Mouse (Mus musculus): ENCODE measurements at regions not wholly inside any gene's neighbourhood (a gene's known extent, or its start where the extent isn't known, plus 50 kb on each side); places are given as distances from the start of the nearest gene placed in this dataset.

DNA sequence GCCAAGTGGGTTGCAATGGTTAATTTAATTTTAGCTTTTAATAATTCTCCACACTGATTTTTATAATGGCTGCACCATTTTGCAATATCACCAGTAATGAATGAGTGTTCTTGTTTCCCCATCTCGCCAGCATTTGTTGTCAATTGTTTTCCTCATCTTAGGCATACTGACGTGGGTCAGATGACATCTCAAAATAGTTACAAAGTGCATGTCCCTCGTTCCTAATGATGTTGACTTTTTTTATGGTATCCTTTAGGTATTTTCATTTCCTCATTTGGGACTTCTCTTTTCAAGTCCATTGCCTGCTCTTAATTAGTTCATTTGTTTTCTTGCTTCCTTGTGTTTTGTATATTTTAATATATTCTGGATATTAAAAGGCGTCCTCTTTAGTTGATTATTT lies 741.8 kb downstream of the Stpg2 start:
- TF ChIP-seq MEF2A (IDR thresholded peaks at IDR 0.05; ENCODE audit: borderline replicate concordance, low read depth, low read length) (peak; percentile 51; the same call in 1 of the 2 replicates), CTCF (conservative IDR thresholded peaks at IDR 0.05 in 1 of 2, IDR thresholded peaks at IDR 0.05 in 1 of 2; ENCODE audit: low read depth in 2 of 2, low read length in 2 of 2) (no peak), ZNF384 (IDR thresholded peaks at IDR 0.05; ENCODE audit: low read depth, low read length) (0 out of 2 replicates have a peak, but pooled peaks have one; percentile 41), EP300 (IDR thresholded peaks at IDR 0.05; ENCODE audit: low read length) (0 out of 2 replicates have a peak, but pooled peaks have one; percentile 48)
- H3K27ac ChIP-seq (ENCODE audit: insufficient read depth, low read depth): no peak overlapping the region
- H3K4me1 ChIP-seq (ENCODE audit: control insufficient read depth in 1 of 2, insufficient read depth in 2 of 2): peaks cover 2 to 20% of the 10 kb centered on the region in 2 experiments; a peak in 2 of 4 replicates
- in situ Hi-C loops (cut with MboI; ENCODE audit: low pct_ligation_motif_present, low pct_unique_long_range_greater_than_20kb, low sequenced_read_pairs) (no loop called here), dilution Hi-C loops (cut with MboI; ENCODE audit: extremely low pct_ligation_motif_present, extremely low pct_unique_long_range_greater_than_20kb, low sequenced_read_pairs) (no loop called here)
- no peak overlapping the region for H3K4me3 ChIP-seq (replicated peaks in 1 of 3; ENCODE audit: low read depth in 2 of 3, low read length in 2 of 3, poor library complexity in 1 of 3)
- H3K36me3 ChIP-seq (replicated peaks in 1 of 2; ENCODE audit: control insufficient read depth in 1 of 2, insufficient read depth in 1 of 2, low read length in 1 of 2): no peaks in the 10 kb centered on the region
- H3K4me2 ChIP-seq (ENCODE audit: insufficient read depth, low read depth, poor library complexity, severe bottlenecking): no peak overlapping the region
- H3K79me2 ChIP-seq (replicated peaks; ENCODE audit: control insufficient read depth, extremely low read depth, insufficient read depth, poor library complexity, severe bottlenecking): no peaks in the 10 kb centered on the region
- H3K9me3 ChIP-seq (replicated peaks; ENCODE audit: low read length): no peaks in the 10 kb centered on the region
- no peak for DNase-seq (ENCODE audit: extremely low read depth)
- H3K9ac ChIP-seq (ENCODE audit: insufficient read depth, low read depth): no peak overlapping the region
- H3K27me3 ChIP-seq (replicated peaks): no peaks in the 10 kb centered on the region

DNA sequence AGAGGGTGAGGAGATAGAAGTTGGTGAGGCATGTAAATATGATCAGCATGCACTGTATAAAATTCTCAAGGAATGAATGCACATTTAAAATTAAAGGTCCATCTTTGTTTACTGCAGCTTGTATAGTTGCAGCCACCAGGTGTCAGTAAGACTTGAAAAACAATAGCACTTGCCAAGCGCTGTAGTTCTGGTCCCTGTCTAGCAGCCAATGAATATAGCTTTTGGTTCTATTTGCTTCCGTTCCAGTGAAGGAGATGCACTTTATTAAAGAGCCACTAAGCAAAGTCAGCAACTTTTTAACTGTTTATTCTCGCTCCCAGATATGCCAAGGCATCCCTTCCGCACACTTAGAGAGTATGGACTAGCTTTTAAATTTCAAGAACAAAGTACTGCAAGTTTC lies 743.6 kb downstream of the Stpg2 start:
- TF ChIP-seq CTCF (conservative IDR thresholded peaks at IDR 0.05 in 1 of 2, IDR thresholded peaks at IDR 0.05 in 1 of 2; ENCODE audit: low read depth in 2 of 2, low read length in 2 of 2) (peak; percentile 50 to 96), JUND (conservative IDR thresholded peaks at IDR 0.05; ENCODE audit: low read depth, low read length) (peak; percentile 64; the same call in 1 of the 2 replicates), MAZ (IDR thresholded peaks at IDR 0.05; ENCODE audit: low read depth, low read length) (no peak), ETS1 (conservative IDR thresholded peaks at IDR 0.05; ENCODE audit: low read depth, low read length) (no peak; the same call in 1 of the 2 replicates), POLR2A (IDR thresholded peaks at IDR 0.05; ENCODE audit: low read depth, low read length) (no peak), ZKSCAN1 (IDR thresholded peaks at IDR 0.05; ENCODE audit: borderline replicate concordance, low read depth, low read length) (no peak), MAFK (IDR thresholded peaks at IDR 0.05; ENCODE audit: insufficient replicate concordance, low read length) (peak; percentile 85; the same call in 1 of the 2 replicates), PAX5 (IDR thresholded peaks at IDR 0.05; ENCODE audit: low read length) (no peak), USF2 (conservative IDR thresholded peaks at IDR 0.05; ENCODE audit: low read depth, low read length) (no peak), ZC3H11A (IDR thresholded peaks at IDR 0.05; ENCODE audit: low read depth, low read length) (peak; percentile 99), KAT2A (IDR thresholded peaks at IDR 0.05; ENCODE audit: insufficient replicate concordance, low read length) (no peak), UBTF (IDR thresholded peaks at IDR 0.05; ENCODE audit: low read depth, low read length) (no peak), ZMIZ1 (IDR thresholded peaks at IDR 0.05; ENCODE audit: low read depth, low read length) (no peak), IRF4 (IDR thresholded peaks at IDR 0.05; ENCODE audit: low read depth, low read length) (peak; percentile 77), CHD1 (IDR thresholded peaks at IDR 0.05; ENCODE audit: low read depth, low read length) (no peak), TBP (conservative IDR thresholded peaks at IDR 0.05; ENCODE audit: low read depth, low read length) (0 out of 2 replicates have a peak, but pooled peaks have one; percentile 42), EP300 (IDR thresholded peaks at IDR 0.05; ENCODE audit: low read length) (0 out of 2 replicates have a peak, but pooled peaks have one; percentile 35), SIN3A (IDR thresholded peaks at IDR 0.05; ENCODE audit: low read length) (no peak), TCF12 (IDR thresholded peaks at IDR 0.05; ENCODE audit: low read depth, low read length) (0 out of 2 replicates have a peak, but pooled peaks have one; percentile 7), SMC3 (IDR thresholded peaks at IDR 0.05; ENCODE audit: low read depth, low read length) (peak; percentile 99), MYC (IDR thresholded peaks at IDR 0.05; ENCODE audit: low read depth, low read length) (0 out of 2 replicates have a peak, but pooled peaks have one; percentile 39), POLR2AphosphoS2 (IDR thresholded peaks at IDR 0.05; ENCODE audit: low read depth, low read length) (no peak), MAX (IDR thresholded peaks at IDR 0.05; ENCODE audit: low read length) (no peak)
- no peak overlapping the region for H3K27ac ChIP-seq (ENCODE audit: insufficient read depth, low read depth)
- peak; percentile 74 for DNase-seq (ENCODE audit: extremely low read depth)
- H3K36me3 ChIP-seq (replicated peaks in 1 of 2; ENCODE audit: control insufficient read depth in 1 of 2, insufficient read depth in 1 of 2, low read length in 1 of 2): no peaks in the 10 kb centered on the region
- no peaks in the 10 kb centered on the region for H3K9me3 ChIP-seq (replicated peaks; ENCODE audit: low read length)
- dilution Hi-C loops (cut with MboI; ENCODE audit: extremely low pct_ligation_motif_present, extremely low pct_unique_long_range_greater_than_20kb, low sequenced_read_pairs) (no loop called here), in situ Hi-C loops (cut with MboI; ENCODE audit: low pct_ligation_motif_present, low pct_unique_long_range_greater_than_20kb, low sequenced_read_pairs) (no loop called here)
- H3K9ac ChIP-seq (ENCODE audit: insufficient read depth, low read depth): peak overlapping the region; percentile 39
- peaks cover 8 to 31% of the 10 kb centered on the region in 2 experiments; a peak in 3 of 4 replicates for H3K4me1 ChIP-seq (ENCODE audit: control insufficient read depth in 1 of 2, insufficient read depth in 2 of 2)
- peak overlapping the region; percentile 86 for H3K4me2 ChIP-seq (ENCODE audit: insufficient read depth, low read depth, poor library complexity, severe bottlenecking)
- no peaks in the 10 kb centered on the region for H3K79me2 ChIP-seq (replicated peaks; ENCODE audit: control insufficient read depth, extremely low read depth, insufficient read depth, poor library complexity, severe bottlenecking)
- no peak overlapping the region for H3K4me3 ChIP-seq (replicated peaks in 1 of 3; ENCODE audit: low read depth in 2 of 3, low read length in 2 of 3, poor library complexity in 1 of 3)
- no peaks in the 10 kb centered on the region for H3K27me3 ChIP-seq (replicated peaks)

All from CH12.LX (cell line).